Mouse (Mus musculus): Measurements from ENCODE around the gene Gm26602. TPM values are rescaled to one million over a fixed set of nuclear protein-coding genes. Genes with fewer than 3 reads are reported as not detected.
A peak's percentile ranks its signal among the peaks of the same experiment; 100 is the strongest.

Gm26602 gene
- not detected for total RNA-seq (2021)
- long read RNA-seq, experiment 1: 0 reads
- long read RNA-seq, experiment 2: 0 reads

GRCm38 (mm10) chr10:79910556-79910955 is at the start of gene Gm26602:
Gm26602 (plus strand) TSS chr10:79910856.
- DNase-seq (ENCODE audit: low spot score in 2 of 2): no peak

GRCm38 (mm10) chr10:79861230-79862048 is 49.2 kb upstream of the Gm26602 start:
- DNase-seq (ENCODE audit: low spot score in 2 of 2): no peak

GRCm38 (mm10) chr10:79862049-79862788 is 48.4 kb upstream of the Gm26602 start:
- DNase-seq (ENCODE audit: low spot score in 2 of 2): no peak

GRCm38 (mm10) chr10:79862925-79863324 is 47.7 kb upstream of the Gm26602 start:
- no peak for DNase-seq (ENCODE audit: low spot score in 2 of 2)

GRCm38 (mm10) chr10:79864351-79865188 is 46.1 kb upstream of the Gm26602 start:
- no peak for DNase-seq (ENCODE audit: low spot score in 2 of 2)

GRCm38 (mm10) chr10:79865189-79865601 is 45.5 kb upstream of the Gm26602 start:
- no peak for DNase-seq (ENCODE audit: low spot score in 2 of 2)

GRCm38 (mm10) chr10:79865801-79866295 is 44.8 kb upstream of the Gm26602 start:
- no peak for DNase-seq (ENCODE audit: low spot score in 2 of 2)

GRCm38 (mm10) chr10:79866601-79867000 is 44.1 kb upstream of the Gm26602 start:
- DNase-seq (ENCODE audit: low spot score in 2 of 2): no peak

- DNase-seq (ENCODE audit: low spot score in 2 of 2): no peak
These were observed 38.8 kb upstream of the Gm26602 start for GRCm38 (mm10) chr10:79871845-79872244.

GRCm38 (mm10) chr10:79872862-79873261 is 37.8 kb upstream of the Gm26602 start:
- DNase-seq (ENCODE audit: low spot score in 2 of 2): no peak

GRCm38 (mm10) chr10:79873313-79873712 is 37.3 kb upstream of the Gm26602 start:
- no peak for DNase-seq (ENCODE audit: low spot score in 2 of 2)

- DNase-seq (ENCODE audit: low spot score in 2 of 2): no peak
These were observed 36.9 kb upstream of the Gm26602 start for GRCm38 (mm10) chr10:79873715-79874289.

GRCm38 (mm10) chr10:79874290-79874862 is 36.3 kb upstream of the Gm26602 start, which contains the start of the genes Prtn3 and Plppr3:
Prtn3 (plus strand) TSS chr10:79874476.
Plppr3 (minus strand) TSS chr10:79874634.
- no peak for DNase-seq (ENCODE audit: low spot score in 2 of 2)

- DNase-seq (ENCODE audit: low spot score in 2 of 2): no peak
These were observed 33.5 kb upstream of the Gm26602 start for GRCm38 (mm10) chr10:79877174-79877573.

GRCm38 (mm10) chr10:79877757-79878156 is 32.9 kb upstream of the Gm26602 start:
- DNase-seq (ENCODE audit: low spot score in 2 of 2): no peak

- DNase-seq (ENCODE audit: low spot score in 2 of 2): no peak
These were observed 31.1 kb upstream of the Gm26602 start for GRCm38 (mm10) chr10:79879527-79879926.

- DNase-seq (ENCODE audit: low spot score in 2 of 2): no peak
These were observed 29.9 kb upstream of the Gm26602 start for GRCm38 (mm10) chr10:79880721-79881120.

GRCm38 (mm10) chr10:79881981-79882380 is 28.7 kb upstream of the Gm26602 start:
- DNase-seq (ENCODE audit: low spot score in 2 of 2): no peak

GRCm38 (mm10) chr10:79883297-79884084 is 27.2 kb upstream of the Gm26602 start:
- peak; percentile 58 to 68 for DNase-seq (ENCODE audit: low spot score in 2 of 2)
